Mouse (Mus musculus): ENCODE results near the gene Bicc1.

Gene Bicc1

DNA sequence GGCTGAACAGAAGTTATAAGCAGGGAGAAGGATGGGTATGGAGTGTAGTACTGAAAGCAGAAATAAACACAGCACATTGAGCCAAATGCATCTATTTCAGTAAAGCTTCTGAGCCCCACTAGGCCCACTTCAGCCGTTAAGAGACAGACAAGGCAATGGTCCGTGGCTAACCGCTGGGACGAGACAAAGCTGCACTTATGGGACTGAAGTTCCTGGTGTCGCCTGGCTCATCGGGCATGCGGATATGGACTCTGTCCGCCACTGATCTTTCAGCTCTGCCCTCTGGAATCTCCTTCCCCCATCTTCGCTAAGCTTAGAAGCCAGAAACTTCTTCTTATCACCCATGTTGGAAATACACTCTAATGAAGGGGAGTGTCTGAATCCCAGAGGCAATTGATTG, 106.8 kb downstream of the Bicc1 start:
- DNase-seq (ENCODE audit: low spot score in 2 of 2): no peak

GRCm38 (mm10) chr10:71052208-71052607, 107.3 kb downstream of the Bicc1 start:
- no peak for DNase-seq (ENCODE audit: low spot score in 2 of 2)

DNA sequence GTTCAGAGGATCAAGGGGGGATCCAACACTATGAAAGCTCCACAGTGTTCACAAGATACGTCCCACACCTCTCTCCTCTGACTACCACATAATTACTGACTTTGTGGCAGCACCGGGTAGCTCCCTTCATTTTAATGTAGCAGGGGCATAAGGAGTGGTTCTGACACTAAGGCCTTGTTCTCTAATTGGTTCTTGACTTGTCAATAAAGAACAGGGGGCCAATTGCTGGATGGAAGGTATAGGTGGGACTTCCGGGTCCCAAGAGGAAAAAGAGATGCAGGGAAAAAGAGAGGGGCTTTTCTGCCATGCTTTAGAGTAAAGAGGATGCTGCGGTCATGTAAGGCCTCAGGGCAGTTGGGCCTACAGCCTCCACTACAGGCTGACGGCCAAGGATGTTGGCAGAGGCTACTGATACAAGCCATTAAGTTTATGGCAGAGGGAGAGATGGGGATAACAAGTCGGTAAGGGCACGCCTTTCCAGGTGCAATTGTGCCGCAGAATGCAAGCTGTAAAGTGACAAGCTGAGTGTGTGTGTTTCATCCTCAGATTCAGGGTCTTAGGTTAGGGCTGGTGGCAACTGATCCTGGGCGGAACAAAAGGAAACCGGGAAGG, 108.7 kb downstream of the Bicc1 start:
- no peak for DNase-seq (ENCODE audit: low spot score in 2 of 2)

GRCm38 (mm10) chr10:71049294-71049693, 110.2 kb downstream of the Bicc1 start:
- DNase-seq (ENCODE audit: low spot score in 2 of 2): peak in 1 of 2 experiments; percentile 2

GRCm38 (mm10) chr10:71044410-71044809, 115.1 kb downstream of the Bicc1 start:
- DNase-seq (ENCODE audit: low spot score in 2 of 2): no peak

- no peak for DNase-seq (ENCODE audit: low spot score in 2 of 2)
Observed at GRCm38 (mm10) chr10:71041874-71042273, 117.6 kb downstream of the Bicc1 start.

- no peak for DNase-seq (ENCODE audit: low spot score in 2 of 2)
Observed at GRCm38 (mm10) chr10:71036484-71036883, 123.0 kb downstream of the Bicc1 start.

DNA sequence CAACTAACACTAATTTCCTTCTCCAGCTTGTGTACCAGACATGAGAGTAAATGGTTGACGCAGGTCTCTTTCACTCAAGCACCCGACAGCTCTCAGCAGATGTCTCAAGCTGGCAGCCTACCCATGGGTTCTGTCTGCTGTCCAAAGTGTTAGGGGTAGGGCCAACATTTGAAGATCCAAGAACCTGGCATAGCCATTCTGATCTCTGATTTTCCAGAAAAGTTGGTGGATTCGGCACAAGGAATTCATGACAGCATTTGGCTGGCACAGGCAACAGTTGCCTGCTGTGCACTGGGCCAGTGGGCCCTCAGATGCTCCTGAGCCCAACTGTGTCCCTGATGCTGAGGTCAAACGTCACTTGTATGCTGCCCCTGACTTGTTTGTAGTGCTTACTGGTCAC, 130.5 kb downstream of the Bicc1 start:
- DNase-seq (ENCODE audit: low spot score in 2 of 2): no peak

DNA sequence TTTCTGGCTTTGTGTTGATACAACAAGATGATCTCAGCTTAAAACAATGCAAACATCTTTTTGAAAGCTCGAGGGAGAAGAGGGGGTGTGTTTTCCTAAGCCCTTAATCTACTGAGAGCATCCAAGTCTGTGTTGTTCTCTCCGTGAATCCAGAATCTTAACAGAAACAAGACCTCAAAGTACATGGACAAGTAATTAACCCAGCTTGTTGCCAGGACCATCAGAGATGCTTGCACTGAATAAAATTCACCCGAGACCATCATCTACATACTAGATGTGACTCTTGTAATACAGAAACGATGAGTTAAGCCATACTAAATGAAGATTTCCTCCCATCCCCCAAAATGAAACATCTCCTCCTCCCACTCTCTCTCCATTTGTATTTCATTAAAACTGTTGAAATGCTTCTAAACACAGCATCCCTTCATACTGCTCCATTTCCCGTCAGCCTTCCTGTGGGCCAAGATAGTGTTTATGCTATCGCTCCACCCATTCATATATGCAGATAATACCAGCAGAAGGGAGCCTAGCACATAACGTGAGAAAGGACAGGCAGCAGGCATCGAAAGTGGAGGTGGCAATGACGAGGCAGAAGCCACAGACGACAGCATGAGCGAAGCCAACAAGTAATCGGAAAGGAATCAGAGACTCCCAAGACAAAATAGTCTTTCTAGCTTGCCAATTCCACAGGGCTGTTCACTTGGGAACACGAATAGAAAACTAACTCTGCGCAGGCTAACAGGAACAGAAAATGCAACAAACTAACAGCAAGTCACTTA, 131.2 kb downstream of the Bicc1 start:
- no peak for DNase-seq (ENCODE audit: low spot score in 2 of 2)

GRCm38 (mm10) chr10:71025131-71025894, 134.2 kb downstream of the Bicc1 start:
- no peak for DNase-seq (ENCODE audit: low spot score in 2 of 2)

- DNase-seq (ENCODE audit: low spot score in 2 of 2): no peak
Observed at GRCm38 (mm10) chr10:71024681-71025080, 134.8 kb downstream of the Bicc1 start.

GRCm38 (mm10) chr10:71023471-71023870, 136.0 kb downstream of the Bicc1 start:
- no peak for DNase-seq (ENCODE audit: low spot score in 2 of 2)

GRCm38 (mm10) chr10:71020459-71020858, 139.0 kb downstream of the Bicc1 start:
- DNase-seq (ENCODE audit: low spot score in 2 of 2): no peak

GRCm38 (mm10) chr10:71019836-71020235, 139.7 kb downstream of the Bicc1 start:
- no peak for DNase-seq (ENCODE audit: low spot score in 2 of 2)

DNA sequence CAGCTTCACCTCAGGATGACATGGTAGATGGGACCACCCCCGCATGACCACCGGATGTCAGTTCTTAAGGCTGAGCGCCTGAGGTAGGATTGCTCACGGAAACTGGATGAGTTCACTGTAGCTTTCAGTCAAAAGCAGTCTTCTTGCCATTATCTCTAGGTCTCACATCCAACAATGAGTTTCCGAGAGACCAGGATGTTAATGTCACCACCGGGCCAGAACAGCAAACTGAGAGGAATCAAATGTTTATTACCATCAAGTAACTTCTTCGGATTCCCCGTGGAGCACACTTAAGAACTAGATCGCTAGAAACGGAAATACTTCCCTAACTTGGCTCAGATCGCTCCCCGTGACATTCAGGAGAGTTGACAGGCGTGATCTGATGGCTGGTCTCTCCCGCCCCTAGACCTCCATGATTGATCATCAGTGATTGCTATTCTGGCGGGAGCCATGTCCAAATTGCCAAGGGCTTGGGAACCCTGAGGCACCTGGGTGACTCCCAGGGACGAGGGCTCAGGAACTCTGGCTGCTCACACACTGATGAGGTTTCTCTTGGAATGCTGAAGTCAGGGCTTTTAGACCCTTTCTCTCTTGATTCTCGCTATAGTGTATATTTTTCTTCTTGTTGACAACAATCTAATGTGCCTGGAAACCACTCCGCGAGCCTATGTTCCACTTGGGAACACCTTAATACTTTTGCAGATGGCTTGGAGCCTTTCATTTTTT, 149.6 kb downstream of the Bicc1 start:
- DNase-seq (ENCODE audit: low spot score in 2 of 2): no peak

GRCm38 (mm10) chr10:71008721-71009120, 150.8 kb downstream of the Bicc1 start:
- DNase-seq (ENCODE audit: low spot score in 2 of 2): no peak

DNA sequence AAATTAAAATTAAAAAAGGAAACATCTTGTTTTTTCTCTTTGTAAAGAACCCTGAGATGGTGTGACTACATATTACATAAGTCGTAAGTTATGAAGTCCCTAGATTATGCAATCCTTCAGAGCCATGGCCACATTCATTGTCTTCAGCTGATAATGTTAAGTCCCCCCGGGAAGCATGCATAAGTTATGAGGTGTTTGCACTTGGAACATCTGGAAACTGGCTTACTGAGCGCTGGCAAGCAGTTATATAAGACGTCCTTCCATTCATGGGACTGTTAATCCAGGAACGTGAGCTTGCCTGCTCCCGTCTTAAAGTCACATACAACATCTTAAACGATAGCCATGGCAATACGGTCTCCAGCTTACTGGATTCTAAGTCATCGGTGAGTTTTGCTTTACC, 151.5 kb downstream of the Bicc1 start:
- DNase-seq (ENCODE audit: low spot score in 2 of 2): no peak

DNA sequence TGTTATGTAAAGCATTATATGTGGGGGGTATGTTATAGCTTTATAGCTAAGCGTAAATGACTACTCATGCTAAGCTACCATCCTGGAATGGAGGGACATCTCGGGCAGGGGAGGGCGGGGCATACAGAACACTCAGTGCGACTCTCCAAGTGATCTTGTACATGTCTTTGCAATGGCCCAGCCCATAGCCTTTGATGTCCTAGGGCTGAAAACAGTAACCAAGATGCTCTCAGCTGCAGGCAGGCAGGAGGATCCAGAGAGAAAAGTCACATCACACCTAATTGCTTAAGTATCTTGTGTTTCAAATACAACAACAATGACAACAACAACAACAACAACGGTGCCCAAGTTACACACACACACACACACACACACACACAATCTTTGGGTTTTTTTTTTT, 152.0 kb downstream of the Bicc1 start:
- DNase-seq (ENCODE audit: low spot score in 2 of 2): no peak

DNA sequence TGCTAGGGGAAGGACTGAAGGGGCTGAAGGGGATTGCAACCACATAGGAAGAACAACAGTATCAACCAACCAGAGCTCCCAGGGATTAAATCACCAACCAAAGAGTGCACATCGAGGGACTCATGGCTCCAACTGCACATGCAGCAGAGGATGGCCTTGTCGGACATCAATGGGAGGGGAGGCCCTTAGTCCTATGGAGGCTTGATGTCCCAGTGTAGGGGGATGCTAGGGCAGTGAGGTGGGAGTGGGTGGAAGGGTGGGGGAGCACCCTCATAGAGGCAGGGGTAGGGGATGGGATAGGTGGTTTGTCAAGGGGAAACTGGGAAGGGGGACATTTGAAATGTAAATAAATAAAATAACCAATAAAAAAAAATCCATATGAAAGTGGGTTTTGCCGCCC, 152.5 kb downstream of the Bicc1 start:
- DNase-seq (ENCODE audit: low spot score in 2 of 2): no peak

DNA sequence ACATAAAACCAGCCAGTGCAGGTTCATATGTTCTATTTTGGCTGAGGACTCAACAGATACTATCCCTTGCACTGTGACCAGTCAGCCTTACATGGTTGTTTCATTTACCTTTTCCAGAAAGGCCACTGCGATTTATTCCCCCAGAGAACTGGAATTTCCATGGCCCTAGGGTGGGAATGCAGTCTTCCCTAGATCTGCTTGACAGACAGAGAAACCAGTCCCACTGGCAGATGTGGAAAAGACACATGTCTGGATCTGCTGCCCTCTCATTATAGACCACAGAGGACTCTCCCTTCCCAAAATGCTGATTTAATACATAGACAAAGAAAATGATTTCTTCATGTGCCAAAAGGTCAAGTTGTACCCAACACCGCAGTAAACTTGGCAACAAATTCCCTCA, 156.6 kb downstream of the Bicc1 start:
- no peak for DNase-seq (ENCODE audit: low spot score in 2 of 2)

DNA sequence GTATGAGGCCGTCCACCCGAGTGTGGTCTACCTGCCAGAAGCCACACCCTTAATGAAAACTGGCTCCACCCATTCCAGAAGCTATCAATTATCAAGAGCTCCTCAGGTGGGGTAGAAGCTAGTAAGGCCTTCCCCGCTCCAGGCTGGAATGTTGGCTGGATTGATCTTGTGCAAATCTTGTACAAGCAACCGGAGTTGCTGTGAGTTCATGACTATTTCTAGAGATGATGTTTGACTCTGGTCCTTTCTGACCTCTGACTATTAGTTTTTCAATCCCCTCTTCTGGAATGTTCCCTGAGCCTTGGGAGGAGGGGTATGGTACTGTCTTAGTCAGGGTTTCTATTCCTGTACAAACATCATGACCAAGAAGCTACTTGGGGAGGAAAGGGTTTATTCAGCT, 157.3 kb downstream of the Bicc1 start:
- no peak for DNase-seq (ENCODE audit: low spot score in 2 of 2)

DNA sequence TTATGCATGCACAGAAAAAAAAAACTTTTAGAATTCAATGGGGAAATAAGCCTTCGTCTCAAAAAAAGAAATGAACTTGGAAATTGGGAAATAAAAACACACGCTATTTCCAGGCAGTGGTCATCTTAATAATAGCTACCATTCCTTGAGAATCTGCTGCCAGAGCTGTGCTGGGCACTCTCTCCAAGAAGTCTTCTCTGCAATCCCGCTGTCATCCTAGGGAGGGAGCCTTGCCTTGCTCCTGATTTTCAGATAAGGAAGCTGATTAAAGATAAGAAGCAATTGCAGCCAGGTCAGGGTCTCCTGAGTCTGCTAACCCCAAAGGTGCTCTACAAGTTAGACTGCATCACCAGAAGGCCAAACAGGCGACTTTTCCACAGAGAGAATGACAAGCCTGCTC, 161.4 kb downstream of the Bicc1 start:
- no peak for DNase-seq (ENCODE audit: low spot score in 2 of 2)
